In the genomic region with DNA sequence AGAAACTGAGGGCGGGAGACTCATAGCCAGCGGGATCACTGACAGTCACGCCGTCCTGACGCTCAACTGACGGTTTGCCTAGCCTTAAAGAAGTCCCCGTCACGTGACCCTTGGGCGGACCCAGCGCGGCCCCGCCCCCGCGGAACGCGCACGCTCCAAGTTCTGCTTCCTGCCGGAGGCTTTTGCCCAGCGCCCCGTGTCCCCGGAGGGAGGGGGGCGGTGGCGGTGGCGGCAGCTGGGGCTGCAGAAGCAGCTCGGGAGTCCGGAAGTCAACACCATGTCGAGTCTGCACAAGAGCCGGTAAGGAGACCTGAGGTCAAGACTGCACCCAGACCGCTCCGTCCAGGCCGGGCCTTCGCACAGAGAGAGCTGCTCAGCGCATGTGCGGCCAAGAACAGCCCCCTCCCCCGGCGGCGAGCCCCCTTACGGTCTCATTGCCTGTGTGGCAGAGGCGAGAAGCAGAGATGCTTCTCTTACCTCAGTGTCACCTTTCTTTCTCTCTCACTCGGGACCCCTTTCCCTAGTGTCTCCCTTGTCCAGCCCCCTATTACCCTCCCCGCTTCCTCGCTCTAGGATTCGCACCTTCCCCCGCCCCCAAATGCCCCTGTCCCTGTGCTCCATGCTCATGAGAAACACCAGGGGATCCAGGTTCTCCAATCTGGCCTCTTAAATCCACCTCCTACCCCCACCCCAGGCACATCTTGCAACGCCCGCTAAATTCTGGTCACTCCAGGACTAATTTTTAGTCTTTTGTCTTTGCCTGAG, we compare ENCODE assay signal across 8 mouse cellular contexts. TPM values are rescaled to one million over a fixed set of nuclear protein-coding genes. Genes with fewer than 3 reads are reported as not detected.
DNase-seq lines count a peak whose midpoint lies in the region; ATAC-seq and TF ChIP-seq lines count a peak whose summit lies in the region.

A gene (plus strand): TSS at position 134 of the 765 bp plus-strand sequence.

- H3K4me2 ChIP-seq in forebrain, embryonic 12.5 days: peak within 1 kb of the TSS; percentile 85
- peak within 1 kb of the TSS; percentile 95 for H3K4me2 ChIP-seq in heart, postnatal 0 days (ENCODE audit: low read depth, low read length)
- H3K4me2 ChIP-seq in liver, embryonic 16.5 days (ENCODE audit: low read depth, low read length): peak within 1 kb of the TSS; percentile 89
- peak within 1 kb of the TSS; percentile 98 for H3K4me2 ChIP-seq in neural tube, embryonic 13.5 days

- WGBS in forebrain, embryonic 12.5 days: 1% methylated on average over 45 of the region's 46 CpGs
- WGBS in heart, postnatal 0 days: under 1% methylated on average over 45 of the region's 46 CpGs
- 0% methylated on average over 46 of the region's 46 CpGs for WGBS in liver, embryonic 16.5 days (ENCODE audit: insufficient replicate concordance)
- WGBS in neural tube, embryonic 13.5 days: under 1% methylated on average over 46 of the region's 46 CpGs

- peaks cover 27% of the 10 kb centered on the region for H3K9me3 ChIP-seq in E14TG2a.4 (ENCODE audit: low read length)
- no peaks in the 10 kb centered on the region for H3K9me3 ChIP-seq in forebrain, embryonic 12.5 days
- no peaks in the 10 kb centered on the region for H3K9me3 ChIP-seq in heart, postnatal 0 days (replicated peaks; ENCODE audit: control insufficient read depth, low read length)
- H3K9me3 ChIP-seq in liver, embryonic 16.5 days (replicated peaks; ENCODE audit: control insufficient read depth, low read length): no peaks in the 10 kb centered on the region
- H3K9me3 ChIP-seq in neural tube, embryonic 13.5 days: no peaks in the 10 kb centered on the region

- H3K4me1 ChIP-seq in E14TG2a.4 (replicated peaks; ENCODE audit: low read depth, low read length): peaks cover 59% of the 10 kb centered on the region
- peaks cover 23% of the 10 kb centered on the region for H3K4me1 ChIP-seq in forebrain, embryonic 12.5 days
- peaks cover 20% of the 10 kb centered on the region for H3K4me1 ChIP-seq in heart, postnatal 0 days (ENCODE audit: control insufficient read depth, insufficient read depth)
- peaks cover 36% of the 10 kb centered on the region for H3K4me1 ChIP-seq in liver, embryonic 16.5 days (ENCODE audit: control insufficient read depth, low read depth, low read length)
- peaks cover 31% of the 10 kb centered on the region for H3K4me1 ChIP-seq in neural tube, embryonic 13.5 days (replicated peaks)
- H3K4me1 ChIP-seq in testis, adult 2 months (ENCODE audit: control insufficient read depth, insufficient read depth, low read length): peaks cover 10% of the 10 kb centered on the region

- peak; percentile 95 for DNase-seq in c-Kit-positive CD71-positive TER-119-positive erythroid progenitor cells, embryonic 14.5 days (ENCODE audit: low spot score)
- peak; percentile 96 for DNase-seq in heart, postnatal 0 days (ENCODE audit: low spot score)
- peak; percentile 98 to 99 for DNase-seq in kidney, postnatal 4 days

- H3K9ac ChIP-seq in forebrain, embryonic 12.5 days: peak within 1 kb of the TSS; percentile 74
- H3K9ac ChIP-seq in heart, postnatal 0 days (replicated peaks; ENCODE audit: low read depth, low read length): peak within 1 kb of the TSS; percentile 79
- peak within 1 kb of the TSS; percentile 86 for H3K9ac ChIP-seq in liver, embryonic 16.5 days (ENCODE audit: low read depth, low read length)
- peak within 1 kb of the TSS; percentile 86 for H3K9ac ChIP-seq in neural tube, embryonic 13.5 days

- TF ChIP-seq EP300 in heart, postnatal 0 days (IDR thresholded peaks at IDR 0.05; ENCODE audit: low read depth): no peak; the same call in none of the 2 replicates

- ATAC-seq in forebrain, embryonic 12.5 days (ENCODE audit: low FRiP score): peak; percentile 96
- ATAC-seq in heart, postnatal 0 days (ENCODE audit: insufficient read depth, low read depth): peak; percentile 96
- ATAC-seq in liver, embryonic 16.5 days (ENCODE audit: low read depth): peak; percentile 96
- peak; percentile 94 for ATAC-seq in neural tube, embryonic 13.5 days (ENCODE audit: low read depth)

- peak; percentile 100 for TF ChIP-seq POLR2A in testis, adult 2 months (IDR thresholded peaks at IDR 0.05; ENCODE audit: control insufficient read depth, low read depth, low read length)

- H3K27me3 ChIP-seq in E14TG2a.4 (ENCODE audit: insufficient read depth, low read length): no peaks in the 10 kb centered on the region
- no peaks in the 10 kb centered on the region for H3K27me3 ChIP-seq in forebrain, embryonic 12.5 days
- H3K27me3 ChIP-seq in heart, postnatal 0 days (ENCODE audit: control insufficient read depth, insufficient read depth, low read length): no peaks in the 10 kb centered on the region
- H3K27me3 ChIP-seq in liver, embryonic 16.5 days (ENCODE audit: control insufficient read depth, insufficient read depth, low read depth, low read length): no peaks in the 10 kb centered on the region
- H3K27me3 ChIP-seq in neural tube, embryonic 13.5 days: no peaks in the 10 kb centered on the region
- H3K27me3 ChIP-seq in testis, adult 2 months (ENCODE audit: control insufficient read depth, insufficient read depth, low read length): no peaks in the 10 kb centered on the region

- no peak for TF ChIP-seq CTCF in E14TG2a.4 (conservative IDR thresholded peaks at IDR 0.05; ENCODE audit: low read length)
- no peak for TF ChIP-seq CTCF in heart, postnatal 0 days (IDR thresholded peaks at IDR 0.05; ENCODE audit: low read depth)
- TF ChIP-seq CTCF in testis, adult 2 months (IDR thresholded peaks at IDR 0.05; ENCODE audit: control insufficient read depth, insufficient read depth, insufficient replicate concordance, low read depth, low read length): no peak

- peaks cover 40% of the 10 kb centered on the region for H3K36me3 ChIP-seq in E14TG2a.4 (ENCODE audit: insufficient read depth, low read length)
- peaks cover 27% of the 10 kb centered on the region for H3K36me3 ChIP-seq in forebrain, embryonic 12.5 days (replicated peaks)
- H3K36me3 ChIP-seq in heart, postnatal 0 days (replicated peaks; ENCODE audit: control insufficient read depth, insufficient read depth, low read length): peaks cover 16% of the 10 kb centered on the region
- H3K36me3 ChIP-seq in liver, embryonic 16.5 days (ENCODE audit: control insufficient read depth, insufficient read depth): no peaks in the 10 kb centered on the region; the same call in 1 of the 2 replicates
- H3K36me3 ChIP-seq in neural tube, embryonic 13.5 days: peaks cover 28% of the 10 kb centered on the region
- peaks cover 2% of the 10 kb centered on the region; the same call in 1 of the 2 replicates for H3K36me3 ChIP-seq in testis, adult 2 months (ENCODE audit: control insufficient read depth, insufficient read depth, low read length)

- H3K27ac ChIP-seq in forebrain, embryonic 12.5 days: peak within 1 kb of the TSS; percentile 71
- H3K27ac ChIP-seq in heart, postnatal 0 days (ENCODE audit: low read depth): peak within 1 kb of the TSS; percentile 85
- H3K27ac ChIP-seq in liver, embryonic 16.5 days (ENCODE audit: low read length): peak within 1 kb of the TSS; percentile 92
- H3K27ac ChIP-seq in neural tube, embryonic 13.5 days (replicated peaks): peak within 1 kb of the TSS; percentile 86
- peak within 1 kb of the TSS; percentile 99 for H3K27ac ChIP-seq in testis, adult 2 months (ENCODE audit: control insufficient read depth, insufficient read depth, low read depth, low read length)

- peak within 1 kb of the TSS; percentile 96 for H3K4me3 ChIP-seq in E14TG2a.4 (replicated peaks; ENCODE audit: low read length)
- peak within 1 kb of the TSS; percentile 77 for H3K4me3 ChIP-seq in forebrain, embryonic 12.5 days (replicated peaks)
- peak within 1 kb of the TSS; percentile 86 for H3K4me3 ChIP-seq in heart, postnatal 0 days (ENCODE audit: low read depth, low read length)
- H3K4me3 ChIP-seq in liver, embryonic 16.5 days (ENCODE audit: low read depth, low read length): peak within 1 kb of the TSS; percentile 88
- H3K4me3 ChIP-seq in neural tube, embryonic 13.5 days: peak within 1 kb of the TSS; percentile 82
- peak within 1 kb of the TSS; percentile 99 for H3K4me3 ChIP-seq in testis, adult 2 months (ENCODE audit: control insufficient read depth, low read depth, low read length)

RNA-seq across cellular contexts. Expression of the gene that starts here (rescaled TPM):
- polyA plus RNA-seq in forebrain, embryonic 12.5 days (2016; fragmentation: Nextera tagmentation; extraction: Ambion mirVana): 8.3 and 14.0 TPM in 2 replicates
- 21.4 and 29.5 TPM in 2 replicates for total RNA-seq in heart, postnatal 0 days (2014; rRNA removed; ENCODE audit: low replicate concordance)
- polyA plus RNA-seq in heart, postnatal 0 days (2015; fragmentation: Nextera tagmentation; extraction: Ambion mirVana): 2.9 and 3.0 TPM in 2 replicates
- 1.7 and 2.3 TPM in 2 replicates for polyA plus RNA-seq in liver, embryonic 16.5 days (2015; fragmentation: Nextera tagmentation; extraction: Ambion mirVana)
- polyA plus RNA-seq in neural tube, embryonic 13.5 days (2015; fragmentation: Nextera tagmentation; extraction: Ambion mirVana): 9.4 and 11.7 TPM in 2 replicates
- polyA plus RNA-seq in testis, adult 2 months (2012; rRNA removed): 24.4 and 26.2 TPM in 2 replicates

Comparison
In these comparisons a context has a peak if more than half of its experiments do, and no peak if none do; other contexts are left out.
1. Peak in every context shown above with its lines: DNase-seq, ATAC-seq, H3K4me3 ChIP-seq and H3K27ac ChIP-seq.